Mouse (Mus musculus): Measurements from ENCODE around the gene Zmat5. TPM values are rescaled to one million over a fixed set of nuclear protein-coding genes. Genes with fewer than 3 reads are reported as not detected.

Gene Zmat5
- polyA plus RNA-seq, 1 experiment from 2014 or later = 63.0 TPM

DNA sequence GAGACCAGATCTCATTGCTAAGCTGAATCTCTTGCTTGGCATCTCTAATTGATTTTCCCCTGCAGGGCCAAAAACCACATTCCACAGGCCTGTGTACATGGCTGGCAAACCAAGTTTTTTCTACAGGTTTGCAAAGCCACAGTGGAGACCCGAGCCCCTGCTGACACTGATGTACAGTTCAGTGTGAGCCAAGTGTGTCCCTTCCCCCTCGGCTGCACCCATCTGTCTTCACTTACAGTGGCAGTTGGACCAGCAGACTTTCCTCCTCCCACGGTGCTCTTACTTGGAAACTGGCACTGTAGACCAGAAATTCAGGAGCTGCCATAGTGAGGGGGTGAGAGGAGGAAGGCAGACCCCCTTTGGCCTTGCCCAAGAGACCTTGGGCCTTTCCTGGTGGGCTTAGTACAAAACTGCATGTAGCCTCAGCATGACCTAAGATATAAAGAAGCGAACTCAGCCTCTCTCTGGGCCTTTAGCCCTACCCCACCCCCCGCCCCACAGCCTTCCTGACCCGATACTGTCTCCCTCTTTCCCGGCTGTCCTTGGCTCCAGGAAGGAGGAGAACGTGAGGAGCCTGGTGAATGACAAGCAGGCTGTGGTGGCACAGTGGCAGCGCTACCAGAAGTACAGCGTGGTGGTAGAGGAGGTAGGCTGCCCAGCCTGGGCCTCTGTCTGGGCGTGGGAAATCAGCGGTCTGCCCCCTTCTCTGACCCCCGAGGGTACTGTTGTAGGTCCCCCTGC lies 25.6 kb upstream of the Zmat5 start:
- H3K4me3 ChIP-seq (replicated peaks) = no peak overlapping the region
- H3K9me3 ChIP-seq = no peaks in the 10 kb centered on the region
- ATAC-seq = no peak
- H3K9ac ChIP-seq = no peak overlapping the region
- H3K4me2 ChIP-seq (replicated peaks) = no peak overlapping the region
- no peak overlapping the region for H3K27ac ChIP-seq
- H3K36me3 ChIP-seq = peaks cover 19% of the 10 kb centered on the region
- WGBS = 75% methylated on average over 13 of the region's 13 CpGs
- H3K4me1 ChIP-seq (replicated peaks) = no peaks in the 10 kb centered on the region
- H3K27me3 ChIP-seq (replicated peaks) = no peaks in the 10 kb centered on the region

DNA sequence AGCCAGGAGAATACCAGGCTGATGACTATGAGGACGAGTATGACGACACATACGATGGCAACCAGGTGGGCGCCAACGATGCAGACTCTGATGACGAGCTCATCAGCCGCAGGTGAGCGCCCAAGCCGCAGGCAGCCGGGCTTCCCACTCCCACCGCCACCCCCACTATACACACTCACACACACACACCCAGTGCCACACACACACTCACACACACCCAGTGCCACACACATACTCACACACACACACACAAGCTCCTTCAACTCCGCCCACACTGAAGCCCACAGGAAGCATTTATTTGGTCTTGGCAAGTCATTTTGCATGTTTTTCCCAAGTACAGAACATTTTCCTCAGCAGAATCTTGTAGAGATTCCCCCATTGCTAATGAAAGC lies 25.0 kb upstream of the Zmat5 start:
- H3K4me2 ChIP-seq (replicated peaks) = no peak overlapping the region
- no peak overlapping the region for H3K4me3 ChIP-seq (replicated peaks)
- H3K9me3 ChIP-seq = no peaks in the 10 kb centered on the region
- H3K4me1 ChIP-seq (replicated peaks) = no peaks in the 10 kb centered on the region
- ATAC-seq = no peak
- H3K36me3 ChIP-seq = peaks cover 17% of the 10 kb centered on the region
- H3K27me3 ChIP-seq (replicated peaks) = no peaks in the 10 kb centered on the region
- no peak overlapping the region for H3K27ac ChIP-seq
- 90% methylated on average over 12 of the region's 12 CpGs for WGBS
- no peak overlapping the region for H3K9ac ChIP-seq

DNA sequence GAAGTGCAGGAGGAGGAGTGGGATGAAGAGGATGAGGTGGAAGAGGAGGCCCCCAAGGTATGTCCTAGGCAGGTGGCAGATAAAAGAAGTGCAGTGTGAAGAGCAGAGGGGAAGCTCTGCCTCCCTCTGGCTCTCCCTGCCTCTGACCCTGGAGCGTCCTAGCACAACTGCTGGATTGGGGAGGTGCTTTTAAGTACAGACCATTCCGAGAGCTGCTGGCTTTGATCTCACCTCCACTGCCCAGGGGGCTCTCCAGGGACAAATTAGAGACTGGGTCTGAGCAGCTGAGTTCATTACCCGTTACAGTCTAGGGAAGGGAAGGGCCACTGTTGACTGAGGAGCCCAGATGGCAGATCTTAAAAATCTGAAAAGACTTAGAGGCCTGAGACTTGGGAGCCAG lies 24.4 kb upstream of the Zmat5 start:
- no peaks in the 10 kb centered on the region for H3K9me3 ChIP-seq
- H3K36me3 ChIP-seq = peaks cover 17% of the 10 kb centered on the region
- no peak overlapping the region for H3K4me2 ChIP-seq (replicated peaks)
- no peaks in the 10 kb centered on the region for H3K27me3 ChIP-seq (replicated peaks)
- no peak for ATAC-seq
- no peak overlapping the region for H3K4me3 ChIP-seq (replicated peaks)
- H3K27ac ChIP-seq = no peak overlapping the region
- H3K9ac ChIP-seq = no peak overlapping the region
- 43% methylated on average over 3 of the region's 3 CpGs for WGBS
- no peaks in the 10 kb centered on the region for H3K4me1 ChIP-seq (replicated peaks)

DNA sequence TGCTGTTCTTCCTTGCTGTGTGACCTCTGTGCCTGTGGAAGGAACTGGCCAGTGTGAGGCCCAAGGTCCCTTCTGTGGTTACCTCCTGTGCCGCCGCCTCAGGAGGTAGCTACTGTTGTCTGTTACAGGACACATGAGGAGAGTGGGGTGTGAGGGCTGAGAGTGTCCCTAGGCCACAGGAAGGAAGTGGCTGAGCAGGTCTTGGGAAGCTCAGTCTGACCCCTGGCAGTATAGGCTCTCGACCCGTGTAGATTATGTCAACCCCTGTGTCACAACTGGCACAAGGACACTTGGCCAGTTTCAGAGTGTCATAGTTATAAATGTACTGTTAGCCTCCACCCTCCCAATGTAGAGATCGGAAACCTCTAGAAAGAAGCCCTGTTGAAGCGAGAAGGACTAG lies 21.0 kb upstream of the Zmat5 start:
- H3K27me3 ChIP-seq (replicated peaks) = no peaks in the 10 kb centered on the region
- ATAC-seq = no peak
- WGBS = 79% methylated on average over 6 of the region's 6 CpGs
- peaks cover 17% of the 10 kb centered on the region for H3K36me3 ChIP-seq
- H3K4me1 ChIP-seq (replicated peaks) = no peaks in the 10 kb centered on the region
- no peak overlapping the region for H3K4me3 ChIP-seq (replicated peaks)
- H3K4me2 ChIP-seq (replicated peaks) = no peak overlapping the region
- H3K27ac ChIP-seq = no peak overlapping the region
- no peak overlapping the region for H3K9ac ChIP-seq
- H3K9me3 ChIP-seq = no peaks in the 10 kb centered on the region

DNA sequence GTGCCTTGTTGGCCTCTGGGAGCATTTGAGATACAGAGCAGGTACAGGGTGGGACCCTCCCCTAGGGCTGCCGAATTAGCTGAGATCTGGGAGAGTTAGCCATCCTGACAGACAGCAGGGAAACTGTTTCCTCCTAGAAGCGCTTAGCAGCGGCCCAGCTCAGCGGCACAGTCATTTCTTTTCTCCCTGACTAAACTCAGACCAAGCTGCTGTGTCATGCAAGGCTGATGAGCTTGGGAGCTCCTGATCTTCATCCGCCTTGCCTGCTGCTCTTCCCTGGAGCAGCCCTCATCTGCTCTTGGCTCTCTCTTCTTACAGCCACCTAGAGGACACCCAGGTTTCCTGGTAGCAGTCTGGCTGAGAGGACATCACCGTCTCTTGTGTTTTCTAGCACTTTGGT lies 20.3 kb upstream of the Zmat5 start:
- H3K36me3 ChIP-seq = peaks cover 17% of the 10 kb centered on the region
- no peaks in the 10 kb centered on the region for H3K4me1 ChIP-seq (replicated peaks)
- no peaks in the 10 kb centered on the region for H3K27me3 ChIP-seq (replicated peaks)
- ATAC-seq = no peak
- H3K27ac ChIP-seq = no peak overlapping the region
- peak overlapping the region; percentile 10; the same call in 1 of the 2 replicates for H3K9ac ChIP-seq
- H3K4me2 ChIP-seq (replicated peaks) = no peak overlapping the region
- H3K4me3 ChIP-seq (replicated peaks) = no peak overlapping the region
- no peaks in the 10 kb centered on the region for H3K9me3 ChIP-seq
- WGBS = 38% methylated on average over 6 of the region's 6 CpGs

DNA sequence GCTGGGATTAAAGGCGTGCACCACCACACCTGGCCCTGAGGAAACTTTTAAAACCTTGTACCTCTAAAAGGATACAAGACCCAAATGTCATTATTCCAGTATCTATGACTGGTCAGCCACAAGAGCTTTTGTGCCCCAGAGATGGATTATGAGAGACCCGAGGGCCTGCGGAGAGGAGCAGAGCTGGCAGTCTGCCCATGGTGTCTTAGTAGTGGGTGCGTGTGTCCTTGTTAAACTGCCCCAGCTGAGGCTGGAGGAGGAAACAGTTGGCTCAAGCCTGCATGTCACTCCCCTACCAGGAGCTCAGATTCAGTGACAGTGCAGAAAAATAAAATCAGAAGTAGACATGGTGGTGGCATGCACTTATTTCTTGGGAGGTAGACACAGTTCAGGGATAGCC lies 19.4 kb upstream of the Zmat5 start:
- H3K4me1 ChIP-seq (replicated peaks) = no peaks in the 10 kb centered on the region
- H3K27ac ChIP-seq = no peak overlapping the region
- no peak for ATAC-seq
- H3K9me3 ChIP-seq = no peaks in the 10 kb centered on the region
- 78% methylated on average over 4 of the region's 4 CpGs for WGBS
- H3K36me3 ChIP-seq = peaks cover 17% of the 10 kb centered on the region
- H3K4me3 ChIP-seq (replicated peaks) = no peak overlapping the region
- no peak overlapping the region for H3K4me2 ChIP-seq (replicated peaks)
- H3K9ac ChIP-seq = no peak overlapping the region
- H3K27me3 ChIP-seq (replicated peaks) = no peaks in the 10 kb centered on the region

DNA sequence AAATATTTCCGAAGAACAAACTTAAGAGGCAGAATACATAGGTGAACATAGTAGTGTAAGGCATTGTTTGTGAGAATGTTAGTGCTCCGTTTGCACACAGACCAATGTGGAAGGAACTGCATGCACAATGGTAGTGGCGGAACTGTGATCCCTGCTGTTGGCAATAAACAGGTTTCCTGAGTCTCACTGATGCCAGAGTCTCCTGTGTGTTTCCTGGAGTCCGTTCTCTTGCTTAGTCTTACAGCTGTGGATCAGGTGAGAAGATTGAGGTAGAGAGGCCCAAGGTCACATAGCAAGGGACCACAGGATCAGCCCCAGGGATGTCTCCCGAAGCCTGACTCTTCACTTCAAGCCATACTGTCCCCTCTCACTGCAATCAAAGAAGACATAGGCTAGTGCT lies 19.0 kb upstream of the Zmat5 start:
- peaks cover 17% of the 10 kb centered on the region for H3K36me3 ChIP-seq
- H3K9ac ChIP-seq = no peak overlapping the region
- no peaks in the 10 kb centered on the region for H3K4me1 ChIP-seq (replicated peaks)
- no peaks in the 10 kb centered on the region for H3K27me3 ChIP-seq (replicated peaks)
- no peaks in the 10 kb centered on the region for H3K9me3 ChIP-seq
- H3K4me3 ChIP-seq (replicated peaks) = no peak overlapping the region
- no peak overlapping the region for H3K4me2 ChIP-seq (replicated peaks)
- H3K27ac ChIP-seq = no peak overlapping the region
- WGBS = 76% methylated on average over 5 of the region's 5 CpGs
- no peak for ATAC-seq

DNA sequence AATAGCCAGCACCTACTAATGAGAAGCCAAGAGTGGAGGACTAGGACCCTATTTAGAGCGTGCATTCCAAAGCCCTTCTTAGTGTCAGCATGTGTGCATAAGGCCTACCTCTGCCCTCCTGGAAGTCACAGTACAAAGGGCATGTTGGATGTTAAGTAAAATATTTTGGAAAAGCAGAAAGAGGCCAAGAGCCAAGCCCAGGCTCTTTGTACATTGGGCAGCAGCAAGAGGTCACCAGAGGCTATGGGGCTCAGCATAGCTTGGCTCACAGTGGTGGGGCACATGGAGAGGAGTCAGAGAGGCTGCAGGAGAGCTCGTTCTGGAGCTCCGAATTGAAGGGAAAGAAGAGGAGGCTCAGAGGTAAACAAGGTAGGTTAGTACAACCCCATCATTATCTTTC lies 17.5 kb upstream of the Zmat5 start:
- Histone ChIP-seq H3K27me3 (replicated peaks) (no peaks in the 10 kb centered on the region), H3K36me3 (peaks cover 9% of the 10 kb centered on the region), H3K4me1 (replicated peaks) (no peaks in the 10 kb centered on the region), H3K9me3 (no peaks in the 10 kb centered on the region), H3K4me2 (replicated peaks) (no peak overlapping the region), H3K9ac (no peak overlapping the region), H3K27ac (no peak overlapping the region), H3K4me3 (replicated peaks) (no peak overlapping the region)
- no peak for ATAC-seq
- 67% methylated on average over 3 of the region's 3 CpGs for WGBS

DNA sequence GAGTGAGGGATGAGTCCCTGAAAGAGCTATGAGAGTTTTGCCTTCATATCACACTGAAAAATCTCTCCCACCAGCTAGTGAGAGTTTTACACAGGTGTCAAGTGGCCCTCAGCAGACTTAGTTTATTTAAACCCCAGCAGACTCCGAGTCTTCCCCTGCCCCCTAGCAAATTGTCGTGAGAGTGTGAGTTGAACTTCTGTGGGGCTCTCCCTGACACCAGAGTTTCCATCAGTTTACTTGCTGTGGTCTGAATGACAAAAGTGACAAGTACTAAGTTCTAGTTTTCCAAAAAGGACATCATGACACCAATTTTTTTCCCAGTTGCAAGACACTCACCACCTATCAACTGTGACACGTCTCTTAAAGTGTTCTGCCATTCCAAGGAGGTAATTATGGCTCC lies 16.6 kb upstream of the Zmat5 start:
- peaks cover 3% of the 10 kb centered on the region for H3K36me3 ChIP-seq
- no peaks in the 10 kb centered on the region for H3K27me3 ChIP-seq (replicated peaks)
- no peaks in the 10 kb centered on the region for H3K9me3 ChIP-seq
- no peak for ATAC-seq
- 37% methylated on average over 3 of the region's 3 CpGs for WGBS
- no peak overlapping the region for H3K27ac ChIP-seq
- H3K4me2 ChIP-seq (replicated peaks) = no peak overlapping the region
- no peak overlapping the region for H3K4me3 ChIP-seq (replicated peaks)
- H3K9ac ChIP-seq = no peak overlapping the region
- H3K4me1 ChIP-seq (replicated peaks) = no peaks in the 10 kb centered on the region

DNA sequence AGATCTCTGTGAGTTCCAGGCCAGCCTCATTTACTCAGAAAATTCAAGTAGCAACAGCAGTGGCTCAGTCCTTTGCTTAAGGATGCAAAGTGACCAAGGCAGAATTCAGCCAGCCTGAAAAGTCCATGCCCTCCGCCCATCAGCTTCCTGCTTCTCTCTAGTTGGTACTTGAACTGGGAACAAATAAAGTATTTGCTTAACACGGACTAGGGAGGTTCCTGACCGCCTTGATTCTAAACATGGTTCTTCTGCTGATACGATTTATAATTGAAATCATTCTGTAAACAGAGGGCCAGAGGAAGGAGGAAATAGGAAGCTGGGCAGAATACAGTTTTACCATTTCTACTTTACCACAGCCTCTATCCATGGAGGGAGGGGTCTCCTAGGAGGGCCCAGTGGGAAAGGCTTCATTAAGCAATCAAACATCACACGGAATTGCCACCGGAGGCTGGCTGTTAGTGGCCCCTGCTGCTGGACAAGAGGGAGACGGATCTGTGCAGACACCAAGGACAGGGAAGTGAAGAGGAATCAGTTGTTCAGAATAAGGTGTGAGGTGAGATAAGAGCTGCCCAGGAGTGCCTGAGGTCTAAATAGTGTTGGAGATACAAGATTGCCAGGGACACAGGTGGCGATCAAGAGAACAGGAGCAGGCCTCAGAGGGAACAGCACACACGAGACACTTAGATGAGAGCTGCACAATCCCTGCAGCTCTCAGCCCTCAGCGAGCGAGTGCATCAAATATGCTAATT lies 15.7 kb upstream of the Zmat5 start:
- Histone ChIP-seq H3K4me3 (replicated peaks) (no peak overlapping the region), H3K27me3 (replicated peaks) (no peaks in the 10 kb centered on the region), H3K36me3 (no peaks in the 10 kb centered on the region), H3K4me2 (replicated peaks) (no peak overlapping the region), H3K4me1 (replicated peaks) (no peaks in the 10 kb centered on the region), H3K9ac (no peak overlapping the region), H3K9me3 (no peaks in the 10 kb centered on the region), H3K27ac (no peak overlapping the region)
- 48% methylated on average over 11 of the region's 11 CpGs for WGBS
- ATAC-seq = no peak

DNA sequence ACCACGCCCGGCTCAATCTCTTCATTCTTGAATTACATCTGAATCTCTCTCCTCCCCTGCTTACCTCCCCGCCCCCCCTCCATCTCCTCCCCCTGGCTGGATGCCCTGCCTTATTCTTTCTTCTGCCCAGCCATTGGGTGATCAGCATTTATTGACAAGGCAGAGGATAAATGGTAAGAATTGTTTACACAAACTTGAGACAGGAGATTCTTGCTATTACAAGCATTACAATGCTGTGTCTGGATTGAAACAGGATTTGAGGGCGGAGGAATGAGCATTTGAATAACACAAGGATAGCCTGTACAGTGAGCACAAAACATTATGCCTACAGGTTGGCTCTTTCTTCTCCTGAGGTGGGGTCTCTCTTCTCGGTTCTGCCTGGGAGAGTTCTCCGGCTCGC lies 14.1 kb upstream of the Zmat5 start:
- Histone ChIP-seq H3K27ac (no peak overlapping the region), H3K9ac (no peak overlapping the region), H3K9me3 (no peaks in the 10 kb centered on the region), H3K4me1 (replicated peaks) (no peaks in the 10 kb centered on the region), H3K36me3 (no peaks in the 10 kb centered on the region), H3K27me3 (replicated peaks) (no peaks in the 10 kb centered on the region), H3K4me3 (replicated peaks) (no peak overlapping the region), H3K4me2 (replicated peaks) (no peak overlapping the region)
- WGBS = 82% methylated on average over 7 of the region's 7 CpGs
- ATAC-seq = no peak

DNA sequence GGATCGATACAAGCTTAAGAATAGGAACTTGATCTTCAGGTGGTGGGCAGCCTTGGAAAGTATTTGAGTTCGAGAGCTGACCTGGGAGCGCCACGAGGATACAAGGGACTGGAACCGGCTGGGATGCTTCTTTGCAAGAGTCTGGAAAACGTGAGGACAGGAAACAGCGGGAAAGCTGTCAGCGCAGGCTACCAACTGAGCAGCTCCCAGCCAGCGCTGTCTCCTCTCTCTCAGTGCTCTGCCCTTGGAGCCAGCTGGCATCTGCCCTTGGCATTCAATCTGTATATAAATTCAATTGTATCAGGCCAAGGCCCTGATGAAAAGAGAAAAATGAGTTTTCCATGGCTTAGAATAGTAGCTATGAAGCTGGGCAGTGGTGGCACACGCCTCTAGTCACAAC lies 13.3 kb upstream of the Zmat5 start:
- Histone ChIP-seq H3K9me3 (no peaks in the 10 kb centered on the region), H3K9ac (no peak overlapping the region), H3K27me3 (replicated peaks) (no peaks in the 10 kb centered on the region), H3K4me3 (replicated peaks) (no peak overlapping the region), H3K36me3 (no peaks in the 10 kb centered on the region), H3K4me2 (replicated peaks) (no peak overlapping the region), H3K4me1 (replicated peaks) (no peaks in the 10 kb centered on the region), H3K27ac (no peak overlapping the region)
- 49% methylated on average over 10 of the region's 10 CpGs for WGBS
- no peak for ATAC-seq

DNA sequence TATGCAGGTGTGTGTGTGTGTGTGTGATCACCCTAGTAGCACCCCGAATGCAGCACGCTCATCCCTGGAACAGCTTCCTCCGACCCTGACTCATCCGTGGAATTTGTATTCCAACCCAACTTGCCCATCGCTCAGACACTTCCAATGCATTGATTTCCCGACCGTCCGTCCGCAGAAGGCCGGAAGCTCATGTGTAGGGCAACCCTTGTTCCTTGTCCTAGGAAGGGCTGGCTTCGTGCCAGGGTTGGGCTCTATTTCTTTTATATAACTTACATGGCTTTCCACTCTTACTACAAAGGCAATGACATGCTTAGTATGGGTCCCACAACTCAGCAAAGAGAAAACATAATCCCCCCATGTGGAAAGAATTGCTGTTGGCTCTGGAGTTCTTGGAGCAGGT lies 12.3 kb upstream of the Zmat5 start:
- no peak for ATAC-seq
- H3K4me2 ChIP-seq (replicated peaks) = no peak overlapping the region
- no peaks in the 10 kb centered on the region for H3K4me1 ChIP-seq (replicated peaks)
- no peak overlapping the region for H3K4me3 ChIP-seq (replicated peaks)
- no peaks in the 10 kb centered on the region for H3K9me3 ChIP-seq
- no peaks in the 10 kb centered on the region for H3K36me3 ChIP-seq
- H3K27ac ChIP-seq = no peak overlapping the region
- no peak overlapping the region for H3K9ac ChIP-seq
- 87% methylated on average over 11 of the region's 11 CpGs for WGBS
- no peaks in the 10 kb centered on the region for H3K27me3 ChIP-seq (replicated peaks)

Measured in intestine, embryonic 15.5 days (tissue).